Mouse (Mus musculus) embryonic facial prominence, embryonic 12.5 days (tissue): ENCODE data around the gene Pgr15l. TPM values are rescaled to one million over a fixed set of nuclear protein-coding genes. Genes with fewer than 3 reads are reported as not detected.

ENCODE experiments used
- ATAC-seq: fragments of 200-750 bp; cut with Nextera tagmentation; 2 replicates; pipeline ENCODE4 v1.8.0; 2017; ENCODE audit not compliant: insufficient number of reproducible peaks, insufficient read depth, low FRiP score, low TSS enrichment
- H3K27ac ChIP-seq: fragments of 300-500 bp; sonication (generic); 2 replicates; pipeline ENCODE4 v1.5.1; 2016; ENCODE audit warnings: mild to moderate bottlenecking
- H3K27me3 ChIP-seq: fragments of 300-500 bp; sonication (generic); 2 replicates; pipeline ENCODE4 v1.6.1; 2016; ENCODE audit warnings: mild to moderate bottlenecking, moderate library complexity
- H3K36me3 ChIP-seq: fragments of 300-500 bp; sonication (generic); 2 replicates; pipeline ENCODE4 v1.6.1; 2016; ENCODE audit warnings: mild to moderate bottlenecking
- H3K4me1 ChIP-seq: fragments of 300-500 bp; sonication (generic); 2 replicates; pipeline ENCODE4 v1.6.1; 2016
- H3K4me2 ChIP-seq: fragments of 300-500 bp; sonication (generic); replicated peaks from 2 replicates; pipeline ENCODE4 v1.6.1; 2016; ENCODE audit warnings: mild to moderate bottlenecking, moderate library complexity
- H3K4me3 ChIP-seq: fragments of 300-500 bp; sonication (generic); 2 replicates; pipeline ENCODE4 v1.5.1; 2016; ENCODE audit warnings: mild to moderate bottlenecking
- H3K9ac ChIP-seq: fragments of 300-500 bp; sonication (generic); 2 replicates; pipeline ENCODE4 v1.6.1; 2016; ENCODE audit warnings: mild to moderate bottlenecking, moderate library complexity
- H3K9me3 ChIP-seq: fragments of 300-500 bp; sonication (generic); 2 replicates; pipeline ENCODE4 v1.6.1; 2016; ENCODE audit warnings: mild to moderate bottlenecking, moderate library complexity
- WGBS: fragments of 180-500 bp; shearing (Covaris S2); methylation state at CpG from one replicate; pipeline ENCODE4 v1.1.7; 2016; 5-methylcytosine and 5-hydroxymethylcytosine counted together
- polyA plus RNA-seq: library from polyadenylated mRNA; unstranded; fragments of >200 nt; fragmentation: Nextera tagmentation; extraction: Ambion mirVana; gene quantifications from 2 replicates; pipeline ENCODE4 v1.2.1, GENCODE M21; 2016

Pgr15l gene
- polyA plus RNA-seq = not detected in 2 replicates

DNA sequence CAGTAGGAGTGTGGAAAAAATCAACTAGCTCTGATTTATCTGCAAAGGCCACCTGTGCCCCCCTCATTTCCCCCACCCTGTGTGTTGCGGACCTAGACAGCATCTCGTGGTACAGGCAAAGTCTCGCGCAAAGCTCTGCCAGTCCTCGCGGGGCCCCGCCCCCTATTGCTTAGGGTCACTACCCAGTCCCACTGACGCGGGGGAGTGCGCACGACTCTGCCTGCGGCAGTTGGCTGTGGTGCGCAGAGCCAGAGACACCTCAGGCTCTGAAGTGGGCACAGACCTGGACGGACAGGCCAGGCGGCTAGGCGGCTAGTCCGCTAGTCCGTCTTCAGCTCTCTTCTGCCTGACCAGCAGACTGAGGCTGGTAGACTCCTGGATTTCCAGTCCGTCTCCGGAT, at the start of gene Pgr15l:
Gene Pgr15l, plus strand, starts transcription at position 228 of the 400 bp plus-strand sequence.
- H3K9ac ChIP-seq = no peak within 1 kb of the TSS
- ATAC-seq = no peak
- H3K36me3 ChIP-seq = no peaks in the 10 kb centered on the region
- H3K4me2 ChIP-seq = peak within 1 kb of the TSS; percentile 36
- H3K27me3 ChIP-seq = peaks cover 13% of the 10 kb centered on the region; the same call in 1 of the 2 replicates
- no peaks in the 10 kb centered on the region for H3K4me1 ChIP-seq
- H3K27ac ChIP-seq = no peak within 1 kb of the TSS
- WGBS = 19% methylated on average over 20 of the region's 20 CpGs
- H3K4me3 ChIP-seq = peak within 1 kb of the TSS; percentile 18
- H3K9me3 ChIP-seq = no peaks in the 10 kb centered on the region

DNA sequence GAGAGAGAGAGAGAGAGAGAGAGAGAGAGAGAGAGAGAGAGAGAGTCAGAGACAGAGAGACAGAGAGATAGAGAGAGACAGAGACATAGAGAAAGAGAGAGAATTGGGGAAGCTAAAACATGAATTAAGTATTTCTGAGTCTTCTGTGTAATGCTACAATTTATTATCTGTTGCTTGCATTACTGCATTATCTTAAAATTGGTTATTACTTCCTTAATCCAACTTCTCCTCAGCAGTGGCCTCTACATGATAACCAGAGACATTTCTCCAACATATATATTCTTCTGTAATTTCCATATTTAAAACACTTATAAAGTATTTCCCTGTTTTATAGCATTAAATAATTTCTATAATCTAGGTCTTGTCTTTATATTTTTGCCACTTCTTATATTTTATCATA, 44.9 kb upstream of the Pgr15l start:
- Histone ChIP-seq H3K36me3 (no peaks in the 10 kb centered on the region), H3K27me3 (no peaks in the 10 kb centered on the region), H3K9ac (no peak overlapping the region), H3K9me3 (no peaks in the 10 kb centered on the region), H3K4me2 (no peak overlapping the region), H3K4me1 (no peaks in the 10 kb centered on the region), H3K4me3 (no peak overlapping the region), H3K27ac (no peak overlapping the region)
- no peak for ATAC-seq

DNA sequence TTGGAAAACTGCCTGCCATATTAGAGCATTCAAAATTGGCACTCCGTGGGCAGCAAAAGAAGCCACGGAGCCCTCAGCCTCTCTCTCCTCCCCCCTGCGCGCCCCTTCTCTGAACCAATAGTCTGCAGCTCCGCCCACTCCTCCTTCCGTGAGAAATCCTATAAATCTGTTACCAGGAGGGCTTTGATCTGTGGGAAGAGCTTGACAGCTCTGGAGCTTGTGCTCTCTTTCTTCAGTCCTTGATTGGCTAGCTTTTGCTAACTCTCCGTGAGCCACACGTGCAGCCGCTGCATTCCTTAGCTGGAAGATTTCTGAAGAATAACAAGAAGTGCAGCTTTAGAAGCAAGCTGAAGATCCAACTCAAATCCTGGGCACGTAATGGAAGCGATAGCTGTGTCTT, 2.6 kb upstream of the Pgr15l start:
- no peak overlapping the region for H3K9ac ChIP-seq
- H3K9me3 ChIP-seq = no peaks in the 10 kb centered on the region
- 16% methylated on average over 11 of the region's 11 CpGs for WGBS
- peak; percentile 64; the same call in 1 of the 2 replicates for ATAC-seq
- no peaks in the 10 kb centered on the region for H3K36me3 ChIP-seq
- H3K4me2 ChIP-seq = no peak overlapping the region
- H3K4me1 ChIP-seq = no peaks in the 10 kb centered on the region
- no peak overlapping the region for H3K27ac ChIP-seq
- no peak overlapping the region for H3K4me3 ChIP-seq
- peaks cover 13% of the 10 kb centered on the region; the same call in 1 of the 2 replicates for H3K27me3 ChIP-seq
